Mouse (Mus musculus): Measurements from ENCODE around the gene Senp6.
"Not testable (repeated sequence)": the region's sequence is repeated elsewhere in the genome, so short reads cannot be mapped to it uniquely, and the experiment has no call there.

Gene Senp6

DNA sequence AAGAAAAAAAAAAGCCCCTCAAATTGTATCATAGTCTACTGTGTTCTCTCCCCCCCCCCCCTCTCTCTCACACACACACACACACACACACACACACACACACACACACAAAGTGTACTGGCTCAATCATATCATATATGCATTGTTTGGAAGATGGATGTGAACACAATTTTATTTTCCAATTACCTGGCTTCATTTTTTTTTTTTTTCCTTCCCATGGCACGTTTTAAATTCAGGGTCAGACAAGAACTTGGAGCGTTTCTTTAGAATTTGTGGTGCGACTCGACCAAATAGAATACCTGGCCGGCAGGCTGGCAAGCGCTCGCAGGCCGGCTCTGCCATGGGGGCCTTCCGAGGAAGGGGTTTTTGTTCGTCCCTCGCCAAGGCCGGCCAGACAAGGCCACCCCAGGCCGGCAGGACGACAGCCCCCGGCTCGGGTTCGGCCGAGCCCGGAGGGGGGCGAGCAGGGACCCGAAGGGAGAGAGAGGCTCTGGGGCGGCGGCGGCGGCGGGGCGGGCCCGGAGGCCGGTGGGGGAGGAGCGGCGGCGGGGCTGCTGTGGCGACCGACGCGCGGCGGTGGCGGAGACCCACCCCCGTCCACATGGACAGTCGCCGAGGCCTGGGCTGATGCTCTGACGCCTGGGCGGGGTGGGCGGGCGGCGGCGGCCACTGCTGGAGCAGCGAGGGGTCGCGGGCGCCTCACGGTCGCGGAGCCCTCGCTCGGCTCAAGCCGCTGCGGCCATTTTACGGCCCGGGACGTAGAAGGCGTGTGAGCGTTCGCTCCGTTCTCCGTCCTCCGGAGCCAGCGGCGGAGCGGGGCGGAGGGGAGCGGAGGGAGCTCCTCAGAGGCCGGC, at the start of gene Senp6:
Gene Senp6 (plus strand): TSS at position 537 of the 854 bp plus-strand sequence.
- peak; percentile 84 for DNase-seq (ENCODE audit: low spot score)

GRCm38 (mm10) chr9:80020429-80020828, 46.3 kb upstream of the Senp6 start:
- no peak for DNase-seq (ENCODE audit: low spot score)

DNA sequence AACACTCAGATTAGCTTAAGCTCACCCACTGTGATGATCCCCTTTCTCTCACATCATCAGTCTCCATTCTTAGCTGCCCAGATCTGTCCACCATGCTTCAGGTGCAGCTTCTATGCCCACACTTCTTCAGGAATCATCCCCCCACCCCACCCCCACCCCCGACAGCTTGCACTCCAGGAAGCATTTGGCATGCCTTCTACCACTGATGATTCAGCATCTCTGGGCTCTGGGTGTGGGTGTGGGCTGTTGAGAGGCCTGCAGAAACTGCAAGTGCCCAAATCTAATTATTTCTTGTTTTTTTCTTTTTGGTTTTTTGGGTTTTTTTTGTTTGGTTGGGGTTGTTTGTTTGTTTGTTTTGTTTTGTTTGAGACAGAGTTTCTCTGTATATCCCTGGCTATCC, 45.1 kb upstream of the Senp6 start:
- DNase-seq (ENCODE audit: low spot score), result no peak

GRCm38 (mm10) chr9:80022821-80023220, 43.9 kb upstream of the Senp6 start:
- no peak for DNase-seq (ENCODE audit: low spot score)

DNA sequence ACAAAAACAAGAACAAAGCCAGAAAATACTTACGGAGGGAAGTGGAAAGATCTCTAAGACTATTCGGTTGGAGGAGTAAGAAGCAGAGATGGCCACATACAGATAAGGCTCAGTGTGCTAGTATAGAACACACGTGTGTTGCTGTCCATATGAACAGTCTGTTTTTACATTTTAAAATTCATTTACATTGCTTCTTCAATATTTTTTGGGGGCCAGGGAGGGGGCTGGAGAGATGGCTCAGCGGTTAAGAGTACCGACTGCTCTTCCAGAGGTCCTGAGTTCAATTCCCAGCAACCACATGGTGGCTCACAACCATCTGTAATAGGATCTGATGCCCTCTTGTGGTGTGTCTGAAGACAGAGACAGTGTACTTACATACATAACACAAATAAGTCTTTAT, 41.4 kb upstream of the Senp6 start:
- not testable (repeated sequence) for DNase-seq (ENCODE audit: low spot score)

- DNase-seq (ENCODE audit: low spot score), result peak; percentile 92
Observed at GRCm38 (mm10) chr9:80026017-80026416, 40.7 kb upstream of the Senp6 start.

DNA sequence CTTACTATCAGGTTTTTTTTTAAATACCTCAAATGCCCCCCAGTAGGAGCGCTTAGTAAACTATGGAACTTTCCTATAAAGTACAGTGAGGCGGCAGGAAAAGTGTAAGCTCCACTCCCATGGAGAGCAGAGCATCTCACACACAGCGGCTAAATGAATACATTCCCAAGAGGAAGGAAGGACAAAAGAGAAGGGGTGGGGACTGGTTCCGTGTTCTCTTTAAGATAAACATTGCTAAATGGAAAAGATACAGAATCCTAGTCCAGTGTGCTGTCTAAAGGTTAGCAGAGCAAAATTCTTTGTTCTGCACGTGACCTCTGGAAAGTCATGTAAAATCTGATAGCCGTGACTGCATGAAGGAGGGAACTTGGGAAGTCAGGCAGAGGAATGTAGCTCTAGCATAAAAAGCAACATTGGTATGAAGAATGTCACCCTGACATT, 40.1 kb upstream of the Senp6 start:
- no peak for DNase-seq (ENCODE audit: low spot score)

DNA sequence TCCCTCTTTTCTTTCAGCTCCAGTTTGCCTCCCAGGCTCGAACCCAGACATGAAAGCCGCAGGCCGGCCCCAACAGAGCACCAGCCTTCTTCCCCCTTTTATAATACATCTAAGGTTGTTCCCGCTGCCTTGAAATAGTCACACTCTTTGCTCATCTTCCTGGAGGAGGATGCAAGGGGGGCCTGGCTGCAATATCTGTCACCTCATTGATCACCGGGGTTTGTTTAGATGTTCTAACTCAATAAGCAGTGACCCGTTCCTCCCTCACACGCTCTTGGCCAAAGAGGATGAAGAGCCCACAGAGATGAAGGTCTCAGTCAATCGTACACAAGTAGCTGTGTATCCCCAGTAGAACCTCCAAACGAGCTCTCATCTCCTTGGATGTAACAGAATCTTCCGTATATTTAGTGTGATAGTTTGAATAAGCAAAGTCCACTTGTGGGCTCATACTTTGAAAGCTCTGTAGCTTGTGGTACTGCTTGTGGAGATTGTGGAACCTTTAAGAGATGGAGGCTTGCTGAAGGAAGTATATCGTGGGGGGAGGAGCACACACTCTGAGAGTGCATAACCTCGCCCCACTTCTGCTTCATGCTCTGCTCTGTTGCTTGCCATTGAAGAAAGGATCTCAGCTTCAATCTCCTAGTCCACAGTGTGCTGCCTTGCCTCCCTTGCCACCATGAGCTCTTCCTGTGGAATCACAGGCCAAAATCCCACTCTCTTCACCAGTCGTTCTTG, 29.3 kb upstream of the Senp6 start:
- DNase-seq (ENCODE audit: low spot score), result no peak

- no peak for DNase-seq (ENCODE audit: low spot score)
Observed at GRCm38 (mm10) chr9:80037997-80038383, 28.7 kb upstream of the Senp6 start.

DNA sequence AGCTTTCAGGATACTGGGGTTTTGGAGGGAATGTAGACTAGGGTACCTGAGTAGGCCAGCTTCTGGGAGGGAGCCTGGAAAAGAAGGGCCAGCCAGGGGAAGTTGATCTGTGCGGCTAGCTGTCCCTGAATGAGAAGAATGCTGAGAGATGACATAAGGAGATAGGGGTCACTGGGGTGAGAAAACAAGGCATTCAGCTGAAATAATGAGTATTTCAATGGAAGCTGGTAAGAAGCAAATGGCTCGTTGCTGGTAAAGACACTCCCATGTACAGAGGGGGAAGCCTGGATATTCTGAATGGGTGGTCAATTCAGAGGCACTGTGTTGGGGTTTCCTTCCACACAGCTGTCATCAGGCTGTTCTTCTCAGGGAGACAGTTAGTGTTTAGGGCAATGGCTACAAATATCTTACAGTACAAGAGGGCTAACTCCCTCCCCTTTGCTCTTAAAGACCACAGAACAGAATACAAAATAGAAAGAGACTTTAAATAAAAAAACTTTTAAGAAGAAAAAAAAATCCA, 27.3 kb upstream of the Senp6 start:
- peak; percentile 69 for DNase-seq (ENCODE audit: low spot score)

DNA sequence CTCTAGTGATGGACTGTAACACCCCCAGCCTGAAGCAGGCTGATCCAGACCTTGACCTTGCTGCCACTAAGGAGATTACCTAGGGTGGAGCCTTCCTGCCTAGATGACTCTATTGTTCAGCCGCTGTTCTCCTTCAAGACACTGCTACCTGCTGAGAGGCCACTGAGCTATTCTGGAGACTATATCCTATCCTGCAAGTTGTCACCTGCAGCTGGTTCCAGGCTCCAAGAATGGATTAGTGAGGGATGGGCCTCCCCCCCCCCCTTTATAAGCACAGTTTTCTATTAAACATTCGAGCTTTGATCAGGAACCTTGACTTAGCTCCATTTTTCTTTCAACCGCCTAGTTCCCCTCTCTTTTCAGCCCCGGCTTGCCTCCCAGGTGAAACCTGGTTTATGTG, 22.4 kb upstream of the Senp6 start:
- DNase-seq (ENCODE audit: low spot score), result not testable (repeated sequence)

DNA sequence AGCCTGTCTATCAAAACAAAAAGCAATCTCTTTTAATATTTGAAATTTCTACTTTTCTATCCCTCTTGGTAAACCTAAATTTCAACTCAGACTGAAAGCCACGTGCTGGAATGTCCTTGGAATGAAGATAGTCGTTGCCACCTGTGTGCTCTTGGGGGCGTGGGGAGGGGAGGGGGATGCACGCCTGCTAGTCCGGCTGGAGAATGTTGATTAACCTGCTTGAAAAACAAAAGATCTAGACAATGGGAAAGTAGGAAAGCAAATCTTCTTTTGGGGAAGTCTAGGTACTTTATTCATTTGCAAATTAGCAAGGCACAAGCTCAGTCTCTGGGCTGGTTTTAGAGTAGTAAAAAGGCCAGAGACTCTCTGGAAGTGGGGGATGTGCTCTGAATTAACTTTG, 17.4 kb upstream of the Senp6 start:
- not testable (repeated sequence) for DNase-seq (ENCODE audit: low spot score)

- DNase-seq (ENCODE audit: low spot score), result no peak
Observed at GRCm38 (mm10) chr9:80052951-80053350, 13.8 kb upstream of the Senp6 start.

DNA sequence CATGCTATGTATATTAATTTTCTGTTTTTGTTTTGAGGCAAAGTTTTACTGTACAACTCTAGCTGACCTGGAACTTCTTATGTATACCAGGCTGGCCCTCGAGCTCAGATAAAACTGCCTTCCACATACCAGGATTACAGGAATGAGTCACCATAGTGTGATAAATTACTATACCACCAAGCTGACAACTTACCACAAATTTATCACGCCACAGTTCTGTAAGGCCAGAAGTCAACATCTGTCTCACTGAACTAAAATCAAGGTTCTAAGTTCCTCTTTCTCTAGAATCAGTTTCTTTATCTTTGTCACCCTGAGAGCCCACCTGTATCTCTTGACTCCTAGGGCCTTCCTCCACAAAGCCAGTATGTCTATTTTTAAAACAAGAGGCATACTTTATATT, 9.0 kb upstream of the Senp6 start:
- DNase-seq (ENCODE audit: low spot score), result no peak

GRCm38 (mm10) chr9:80065495-80065894, 1.2 kb upstream of the Senp6 start:
- DNase-seq (ENCODE audit: low spot score), result not testable (repeated sequence)

GRCm38 (mm10) chr9:80067221-80068027, 721 bp downstream of the Senp6 start:
- peak; percentile 72 for DNase-seq (ENCODE audit: low spot score)

- peak; percentile 65 for DNase-seq (ENCODE audit: low spot score)
Observed at GRCm38 (mm10) chr9:80068028-80068515, 1.4 kb downstream of the Senp6 start.

DNA sequence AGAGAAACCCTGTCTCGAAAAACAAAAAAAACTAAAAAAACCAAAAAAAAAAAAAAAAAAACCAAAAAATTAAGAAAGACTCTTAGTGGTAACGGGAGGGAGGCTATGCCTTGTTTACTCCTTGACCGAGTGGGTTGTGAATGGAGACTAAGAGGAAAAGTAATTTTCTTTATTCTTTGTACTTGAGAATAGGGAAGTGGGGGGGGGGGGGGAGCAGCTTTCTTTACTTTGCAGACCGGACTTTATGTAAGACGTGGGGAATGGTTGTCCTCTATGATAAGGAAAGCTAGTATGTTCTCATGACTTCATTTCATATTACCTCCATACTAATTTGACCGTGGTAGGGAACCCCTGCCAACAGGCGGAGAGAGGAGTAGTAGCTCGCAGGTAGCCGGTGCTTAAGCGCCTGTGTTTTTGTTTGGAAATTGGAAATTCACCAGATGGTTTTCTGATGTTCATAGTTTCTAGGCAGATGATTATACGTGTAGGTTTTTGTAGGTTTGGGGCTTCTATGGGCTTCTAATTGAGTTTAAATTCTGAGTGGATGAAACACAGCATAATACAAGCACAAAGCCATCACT, 2.1 kb downstream of the Senp6 start:
- DNase-seq (ENCODE audit: low spot score), result no peak

DNA sequence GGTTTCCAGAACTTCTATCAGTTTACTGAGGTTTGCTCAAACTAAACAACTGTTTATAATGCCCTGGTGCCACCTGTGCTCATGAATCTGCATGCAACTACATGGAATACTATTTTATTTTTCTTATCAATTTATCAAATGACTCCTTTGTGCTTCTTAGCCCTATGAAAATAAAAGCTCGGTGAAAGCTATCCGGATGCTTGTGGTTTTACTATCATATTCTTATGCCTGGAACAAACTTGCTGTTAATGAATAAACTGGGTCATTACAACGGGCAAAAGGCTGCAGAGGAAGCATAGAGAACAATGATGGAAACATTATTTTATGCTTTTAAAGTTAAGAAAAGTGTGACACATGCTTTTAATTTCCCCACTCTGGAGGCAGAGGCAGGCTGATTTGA, 3.3 kb downstream of the Senp6 start:
- DNase-seq (ENCODE audit: low spot score), result no peak

- DNase-seq (ENCODE audit: low spot score), result no peak
Observed at GRCm38 (mm10) chr9:80071616-80072015, 4.9 kb downstream of the Senp6 start.

- no peak for DNase-seq (ENCODE audit: low spot score)
Observed at GRCm38 (mm10) chr9:80074067-80074466, 7.4 kb downstream of the Senp6 start.

DNA sequence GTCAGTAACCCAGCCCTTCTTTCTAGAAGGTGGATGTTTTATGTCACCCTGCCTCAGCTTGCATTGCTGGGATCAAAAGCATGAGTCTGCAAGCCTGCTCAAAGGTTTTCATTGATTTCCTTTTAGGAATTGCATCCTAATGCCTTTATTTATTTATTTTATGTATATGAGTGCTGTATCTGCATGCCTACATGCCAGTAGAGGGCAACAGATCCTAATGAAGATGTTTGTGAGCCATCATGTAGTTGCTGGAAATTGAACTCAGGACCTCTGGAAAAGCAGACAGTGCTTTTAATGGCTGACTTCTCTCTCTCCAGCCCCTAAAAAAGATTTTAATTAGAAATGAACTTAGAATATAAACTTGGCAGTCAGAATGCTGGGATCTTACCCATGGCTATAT, 8.2 kb downstream of the Senp6 start:
- no peak for DNase-seq (ENCODE audit: low spot score)

Data from embryo, embryonic 10.5 days (tissue).